Mouse (Mus musculus) adrenal gland, postnatal 25 days (tissue): ENCODE data around the gene Akain1. TPM values are rescaled to one million over a fixed set of nuclear protein-coding genes. Genes with fewer than 3 reads are reported as not detected.
A peak's percentile ranks its signal among the peaks of the same experiment; 100 is the strongest.

ENCODE experiments used
- DNase-seq: peaks from one replicate; pipeline ENCODE4 v3.0.0; 2021; ENCODE audit warnings: mixed read lengths
- long read RNA-seq: library from polyadenylated mRNA; stranded (forward); transcript quantifications from one replicate; pipeline ENCODE4 v2.0.0, GENCODE M21; 2021
- total RNA-seq: library from RNA; stranded (reverse); gene quantifications from 2 replicates; pipeline ENCODE4 v1.2.3, GENCODE M21; 2021

Akain1 gene
- total RNA-seq: not detected in 2 replicates
- long read RNA-seq: 0 reads

DNA sequence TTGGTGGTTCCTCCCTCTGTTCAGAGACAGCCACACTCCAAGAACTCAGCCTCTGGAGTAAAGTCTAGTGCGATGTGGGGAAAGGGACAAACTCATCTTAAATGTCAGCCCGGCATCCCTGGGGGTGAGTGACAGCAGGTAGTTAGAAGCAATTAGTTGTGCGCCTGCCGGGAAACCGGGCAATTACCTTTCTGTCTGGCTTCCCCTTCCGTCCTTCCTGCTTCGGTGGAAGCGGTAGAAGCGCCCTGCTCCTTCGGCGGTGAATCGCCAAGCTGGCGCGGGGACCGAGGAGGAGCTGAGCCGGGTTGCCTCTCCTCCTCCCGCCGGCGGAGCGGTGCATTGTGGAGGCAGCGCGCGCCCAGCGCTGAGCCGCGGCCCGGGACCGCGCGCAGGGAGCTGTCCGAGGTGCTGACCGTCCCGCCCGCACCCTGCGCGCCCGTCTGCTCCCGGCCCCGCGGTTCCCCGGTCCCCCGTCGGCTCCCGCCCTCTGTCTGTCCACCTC, at the start of gene Akain1:
Gene Akain1 (plus strand): TSS at position 337 of the 502 bp plus-strand sequence.
- peak; percentile 85 for DNase-seq

DNA sequence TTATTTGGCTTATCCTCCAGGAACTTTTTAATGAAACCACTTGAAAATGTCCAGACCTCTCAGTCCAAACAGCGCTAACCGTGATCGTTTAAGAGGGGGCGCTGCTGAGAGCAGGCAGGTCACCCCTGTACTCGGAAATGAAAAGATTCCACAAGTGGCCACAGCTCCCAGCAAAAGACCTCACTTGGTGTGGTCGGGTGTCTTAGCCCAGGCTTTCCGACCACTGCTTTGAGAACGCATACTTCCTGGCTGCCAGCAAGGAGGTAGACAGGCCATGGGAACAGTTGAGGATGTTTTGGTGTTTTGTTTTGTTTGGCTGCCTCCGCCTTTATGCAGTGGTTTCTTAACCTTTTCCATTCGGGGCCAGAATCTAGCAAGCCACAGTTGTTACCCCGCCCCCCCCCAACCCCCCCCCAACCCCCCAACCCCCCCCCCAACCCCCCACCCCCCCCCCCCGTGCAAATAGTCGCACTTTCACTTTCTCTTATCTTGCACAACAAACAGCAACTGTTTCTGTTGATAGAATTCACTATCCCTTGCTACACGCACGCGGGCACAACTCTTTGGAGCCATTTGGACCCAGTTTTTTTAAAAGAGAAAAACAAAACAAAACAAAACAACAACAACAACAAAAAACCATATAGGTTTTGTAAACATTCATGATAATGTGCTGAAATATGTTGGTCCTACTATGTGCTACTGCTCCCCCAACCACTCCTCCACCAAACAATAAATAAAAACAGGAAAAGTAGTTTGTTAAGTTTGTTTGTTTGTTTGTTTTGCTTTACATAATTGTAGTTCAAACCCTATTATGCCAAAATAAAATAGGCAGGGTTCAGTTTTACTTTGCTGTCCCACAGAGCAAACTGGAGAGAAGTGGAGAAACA, 42.7 kb upstream of the Akain1 start:
- DNase-seq: peak; percentile 14

GRCm38 (mm10) chr17:69397163-69397562, 42.0 kb upstream of the Akain1 start:
- no peak for DNase-seq

DNA sequence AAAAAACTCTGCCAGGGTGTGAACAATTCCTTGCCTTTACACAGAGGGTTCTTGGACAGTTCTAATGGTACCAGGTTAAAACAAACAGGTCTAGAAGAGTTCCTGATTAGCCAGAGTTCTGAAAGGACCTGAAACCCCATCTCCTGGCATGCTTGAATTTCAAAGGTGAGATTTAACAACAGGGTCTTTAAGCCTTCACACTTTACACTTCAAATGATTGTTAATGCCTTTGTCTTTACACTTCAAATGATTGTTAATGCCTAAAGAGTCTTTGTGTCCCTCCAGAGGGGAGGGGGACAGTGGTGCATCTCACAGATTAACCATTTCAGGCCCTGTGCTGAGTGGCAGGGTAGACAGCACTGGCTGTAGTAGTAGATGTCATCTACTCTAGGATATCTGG, 41.0 kb upstream of the Akain1 start:
- DNase-seq: no peak

GRCm38 (mm10) chr17:69401146-69401545, 38.0 kb upstream of the Akain1 start:
- no peak for DNase-seq

GRCm38 (mm10) chr17:69416163-69416562, 23.0 kb upstream of the Akain1 start:
- DNase-seq: no peak

- peak; percentile 97 for DNase-seq
These were observed 22.0 kb upstream of the Akain1 start for GRCm38 (mm10) chr17:69416920-69417661.

DNA sequence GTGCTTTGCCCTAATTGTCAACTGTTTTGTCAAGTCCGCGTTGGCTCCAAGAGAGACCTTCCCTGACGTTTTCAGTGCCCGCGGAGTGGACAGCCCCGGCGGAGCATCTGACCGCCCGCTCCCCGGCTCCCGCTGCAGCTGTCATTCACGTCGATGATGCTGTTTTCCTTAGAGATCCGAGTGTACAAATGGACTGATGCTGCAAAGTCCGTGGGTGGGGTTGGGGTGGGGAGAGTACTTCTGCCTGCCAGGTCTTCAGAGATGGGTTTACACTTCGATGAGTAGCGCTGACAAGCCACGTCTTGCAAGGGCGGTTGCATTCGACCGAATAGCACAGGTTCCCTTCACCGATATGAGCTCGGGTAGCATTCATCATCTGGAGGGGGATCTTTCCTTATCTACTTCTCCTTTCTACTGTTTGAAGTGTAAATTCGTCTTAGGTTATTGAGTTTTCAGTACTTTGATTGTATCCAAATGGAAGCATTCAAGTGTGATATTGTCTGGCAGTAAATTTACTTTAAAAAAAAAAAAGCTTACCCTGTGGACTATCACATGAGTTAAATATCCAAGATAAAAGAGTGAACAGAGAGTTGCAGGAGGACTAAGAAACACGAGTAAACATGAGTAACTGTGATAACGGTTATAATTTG, 21.3 kb upstream of the Akain1 start:
- DNase-seq: no peak

- DNase-seq: no peak
These were observed 17.5 kb upstream of the Akain1 start for GRCm38 (mm10) chr17:69421592-69421991.

DNA sequence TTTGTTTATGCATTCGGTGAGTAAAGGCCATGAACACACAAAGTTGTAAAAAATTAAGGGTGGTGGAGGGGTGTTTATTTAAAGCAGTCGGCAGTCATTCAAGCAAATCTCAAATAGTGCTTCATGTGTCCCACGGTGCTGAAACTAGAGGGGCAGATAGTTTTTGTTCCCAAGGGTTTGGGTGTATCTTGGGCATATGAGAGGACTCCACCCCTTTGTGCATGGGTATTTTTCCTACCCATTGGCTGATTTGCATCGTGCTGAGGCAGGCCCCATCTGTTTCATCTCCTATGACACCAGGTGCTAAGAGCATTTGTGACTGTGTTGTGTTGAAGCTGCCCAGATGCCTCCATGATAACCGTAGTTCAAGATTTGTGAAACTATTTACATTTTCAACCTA, 1.3 kb upstream of the Akain1 start:
- no peak for DNase-seq

DNA sequence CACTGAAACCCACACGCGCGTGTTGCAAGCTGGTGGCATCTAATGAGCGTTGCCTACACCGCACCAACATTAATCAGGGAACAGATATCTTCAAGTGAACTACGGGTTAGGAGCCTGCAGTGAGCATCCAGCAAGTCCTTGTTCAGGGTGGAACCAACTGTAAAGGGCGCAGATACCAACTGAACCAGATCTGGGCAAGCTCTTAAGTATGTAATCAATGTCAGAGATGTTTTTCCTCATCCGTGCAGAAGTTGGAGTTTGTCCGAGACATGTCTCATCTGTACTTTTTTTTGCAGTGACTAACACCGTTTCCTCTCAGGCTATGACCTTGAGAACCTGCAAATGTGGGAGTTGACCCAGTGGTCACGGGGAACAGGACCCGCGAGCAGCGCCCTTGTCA, 640 bp upstream of the Akain1 start:
- no peak for DNase-seq

GRCm38 (mm10) chr17:69439571-69440480, 700 bp downstream of the Akain1 start:
- DNase-seq: no peak

GRCm38 (mm10) chr17:69441041-69441440, 1.9 kb downstream of the Akain1 start:
- no peak for DNase-seq

- no peak for DNase-seq
These were observed 9.6 kb downstream of the Akain1 start for GRCm38 (mm10) chr17:69448679-69449078.

GRCm38 (mm10) chr17:69461680-69462079, 22.6 kb downstream of the Akain1 start:
- DNase-seq: no peak

DNA sequence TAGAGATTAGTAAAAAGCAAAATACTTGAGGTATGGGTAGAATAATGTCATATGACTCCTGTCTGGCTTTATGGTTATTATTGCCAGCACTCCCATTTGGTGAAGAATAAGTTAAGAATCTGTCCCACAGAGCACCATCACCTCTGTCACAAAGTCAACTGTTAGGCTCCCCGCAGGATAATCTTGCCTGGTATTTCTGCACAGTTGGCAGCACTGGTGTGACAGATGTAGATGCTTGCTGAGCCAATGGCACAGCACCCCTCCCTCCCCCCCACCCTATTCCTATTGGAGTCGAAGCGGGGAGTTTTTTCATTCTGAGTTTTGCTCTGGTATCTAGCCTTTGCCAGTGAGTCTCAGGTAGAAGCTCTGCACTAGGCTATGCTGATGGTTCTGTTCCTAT, 23.9 kb downstream of the Akain1 start:
- DNase-seq: no peak

DNA sequence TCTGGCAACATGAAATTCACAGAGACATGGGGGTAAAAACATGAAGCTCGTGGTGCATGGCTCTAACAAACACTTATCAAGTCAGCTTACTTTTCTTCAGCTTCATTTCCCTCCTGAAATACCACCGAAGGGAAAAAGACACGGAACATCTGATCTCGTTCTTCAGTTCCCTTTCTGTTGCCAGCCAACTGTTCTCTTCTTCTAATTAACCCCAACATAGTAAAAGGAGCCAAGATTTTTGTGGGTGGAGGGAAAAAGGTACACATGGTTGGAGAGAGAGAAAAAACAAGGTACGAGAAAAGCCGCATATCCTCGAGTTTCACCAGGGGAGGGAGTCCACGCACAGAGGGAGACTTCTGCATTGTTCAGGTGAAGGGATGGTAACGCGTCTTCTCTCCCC, 32.0 kb downstream of the Akain1 start:
- DNase-seq: no peak

DNA sequence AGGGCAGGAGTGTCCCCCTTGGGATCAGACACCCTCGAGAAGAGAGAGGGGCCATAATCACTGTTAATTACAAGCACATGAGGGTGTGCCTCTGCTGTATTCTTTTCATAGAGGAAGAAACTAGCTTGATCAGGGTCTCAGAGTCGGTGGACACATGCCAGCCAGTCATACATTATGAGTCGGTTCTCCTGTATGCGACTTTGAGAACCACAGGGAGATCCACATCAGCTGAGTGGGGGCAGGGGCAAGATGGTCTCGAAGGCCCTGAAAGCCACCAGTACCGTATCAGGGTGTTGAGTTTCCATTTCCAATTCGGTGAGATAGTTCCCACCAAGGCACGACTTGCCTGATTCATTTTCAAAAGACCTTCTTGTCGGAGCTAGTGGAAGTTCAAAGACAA, 33.3 kb downstream of the Akain1 start:
- no peak for DNase-seq

GRCm38 (mm10) chr17:69474084-69474483, 35.0 kb downstream of the Akain1 start:
- no peak for DNase-seq

DNA sequence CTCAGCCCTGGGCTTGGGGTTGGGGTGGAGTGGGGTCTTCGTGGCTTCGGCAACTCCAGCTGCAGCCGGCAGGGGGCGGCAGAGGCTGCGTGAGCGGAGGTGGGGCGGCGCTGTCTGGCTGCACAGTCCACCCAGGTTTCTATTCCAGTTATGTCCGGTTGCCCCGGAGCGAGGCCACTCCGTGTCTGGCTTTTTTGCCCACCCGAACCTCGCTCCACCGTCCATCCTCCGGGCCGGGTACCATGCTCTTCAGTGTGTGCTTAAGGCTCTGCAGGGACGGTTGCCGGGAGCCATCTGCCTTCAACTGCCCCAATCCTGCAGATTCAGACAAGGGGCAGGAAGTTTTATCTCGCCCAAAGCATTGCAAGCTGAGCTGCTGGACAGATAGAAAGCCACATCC, 36.3 kb downstream of the Akain1 start:
- DNase-seq: peak; percentile 71

GRCm38 (mm10) chr17:69477526-69477925, 38.4 kb downstream of the Akain1 start:
- DNase-seq: no peak

- DNase-seq: no peak
These were observed 40.1 kb downstream of the Akain1 start for GRCm38 (mm10) chr17:69479261-69479660.
